Mouse (Mus musculus): ENCODE data around the gene Dnajc12. TPM values are rescaled to one million over a fixed set of nuclear protein-coding genes. Genes with fewer than 3 reads are reported as not detected.
"Not testable (repeated sequence)": the region's sequence is repeated elsewhere in the genome, so short reads cannot be mapped to it uniquely, and the experiment has no call there.

Dnajc12 gene
- polyA plus RNA-seq, 1 experiment, result 0.49 TPM

DNA sequence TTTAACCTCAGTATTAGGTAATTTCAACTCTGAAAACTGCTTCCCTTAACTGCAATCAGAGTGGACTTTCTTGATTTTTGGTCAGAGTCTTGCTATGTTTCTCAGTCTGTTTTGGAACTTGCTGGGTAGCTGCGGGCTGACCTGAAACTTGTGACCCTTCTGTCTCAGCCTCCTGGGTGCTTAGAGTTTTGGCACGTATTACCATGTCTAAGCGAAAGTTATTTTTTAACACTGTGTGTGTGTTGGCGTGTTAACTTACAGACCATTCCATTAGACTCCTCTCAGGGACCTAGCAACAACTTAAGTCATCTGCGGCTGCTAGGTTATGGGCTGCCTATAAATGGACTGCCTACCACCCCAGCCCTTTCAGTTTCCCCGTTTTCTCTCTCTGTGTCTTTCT is 14.9 kb upstream of the Dnajc12 start:
- Histone ChIP-seq H3K36me3 (ENCODE audit: control insufficient read depth, insufficient read depth, low read length) (no peaks in the 10 kb centered on the region), H3K4me1 (ENCODE audit: control insufficient read depth, insufficient read depth, insufficient read length) (no peaks in the 10 kb centered on the region), H3K27ac (ENCODE audit: insufficient read depth, low read length) (no peak overlapping the region), H3K4me3 (ENCODE audit: extremely low read depth, insufficient read depth, insufficient read length) (no peak overlapping the region), H3K27me3 (ENCODE audit: control insufficient read depth, insufficient read depth, low read length) (no peaks in the 10 kb centered on the region)
- TF ChIP-seq CTCF (IDR thresholded peaks at IDR 0.05; ENCODE audit: extremely low read depth, insufficient read depth, insufficient read length, insufficient replicate concordance) (no peak), POLR2A (IDR thresholded peaks at IDR 0.05; ENCODE audit: low read depth, low read length) (no peak)
- WGBS, result 83% methylated on average over 6 of the region's 6 CpGs
- DNase-seq (ENCODE audit: low read depth in 1 of 2, low spot score in 2 of 2), result no peak

DNA sequence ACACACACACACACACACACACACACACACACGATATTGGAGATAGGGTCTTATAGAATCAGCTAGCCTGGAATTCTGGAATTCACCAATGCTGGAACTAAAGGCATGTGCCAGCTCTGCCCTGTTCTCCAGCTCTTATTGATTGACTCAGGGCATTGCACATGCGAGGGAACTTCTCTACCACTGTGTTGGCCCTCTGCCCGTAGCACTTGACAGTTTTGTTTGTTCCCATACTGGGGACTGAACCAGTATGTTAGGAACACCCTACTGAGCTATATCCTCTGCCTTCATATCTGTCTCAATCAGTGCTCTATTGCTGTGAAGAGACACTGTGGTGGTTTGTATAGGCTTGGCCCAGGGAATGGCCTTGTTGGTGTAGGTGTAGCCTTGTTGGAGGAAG is 14.2 kb upstream of the Dnajc12 start:
- Histone ChIP-seq H3K27me3 (ENCODE audit: control insufficient read depth, insufficient read depth, low read length) (no peaks in the 10 kb centered on the region), H3K4me1 (ENCODE audit: control insufficient read depth, insufficient read depth, insufficient read length) (no peaks in the 10 kb centered on the region), H3K4me3 (ENCODE audit: extremely low read depth, insufficient read depth, insufficient read length) (no peak overlapping the region), H3K27ac (ENCODE audit: insufficient read depth, low read length) (no peak overlapping the region), H3K36me3 (ENCODE audit: control insufficient read depth, insufficient read depth, low read length) (no peaks in the 10 kb centered on the region)
- WGBS, result 85% methylated on average over 3 of the region's 3 CpGs
- DNase-seq (ENCODE audit: low read depth in 1 of 2, low spot score in 2 of 2), result no peak
- no peak for TF ChIP-seq POLR2A (IDR thresholded peaks at IDR 0.05; ENCODE audit: low read depth, low read length)
- TF ChIP-seq CTCF (IDR thresholded peaks at IDR 0.05; ENCODE audit: extremely low read depth, insufficient read depth, insufficient read length, insufficient replicate concordance), result no peak

DNA sequence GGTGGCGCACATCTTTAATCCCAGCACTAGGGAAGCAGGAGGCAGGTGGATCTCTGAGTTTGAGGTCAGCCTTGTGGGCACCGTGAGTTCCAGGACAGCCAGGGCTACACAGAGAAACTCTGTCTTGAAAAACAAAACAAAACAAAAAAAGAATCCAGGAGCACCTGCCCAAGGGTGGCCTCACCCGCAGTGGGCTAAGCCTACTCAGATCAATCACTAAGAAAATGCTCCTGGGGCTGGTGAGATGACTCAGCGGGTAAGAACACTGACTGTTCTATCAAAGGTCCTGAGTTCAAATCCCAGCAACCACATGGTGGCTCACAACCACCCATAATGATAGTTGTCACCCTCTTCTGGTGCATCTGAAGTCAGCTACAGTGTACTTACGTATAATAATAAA is 5.9 kb upstream of the Dnajc12 start:
- DNase-seq (ENCODE audit: low read depth in 1 of 2, low spot score in 2 of 2), result no peak
- Histone ChIP-seq H3K27me3 (ENCODE audit: control insufficient read depth, insufficient read depth, low read length) (no peaks in the 10 kb centered on the region), H3K36me3 (ENCODE audit: control insufficient read depth, insufficient read depth, low read length) (no peaks in the 10 kb centered on the region), H3K4me1 (ENCODE audit: control insufficient read depth, insufficient read depth, insufficient read length) (no peaks in the 10 kb centered on the region), H3K4me3 (ENCODE audit: extremely low read depth, insufficient read depth, insufficient read length) (no peak overlapping the region), H3K27ac (ENCODE audit: insufficient read depth, low read length) (no peak overlapping the region)
- TF ChIP-seq POLR2A (IDR thresholded peaks at IDR 0.05; ENCODE audit: low read depth, low read length) (no peak), CTCF (IDR thresholded peaks at IDR 0.05; ENCODE audit: extremely low read depth, insufficient read depth, insufficient read length, insufficient replicate concordance) (no peak)
- 87% methylated on average over 5 of the region's 5 CpGs for WGBS

DNA sequence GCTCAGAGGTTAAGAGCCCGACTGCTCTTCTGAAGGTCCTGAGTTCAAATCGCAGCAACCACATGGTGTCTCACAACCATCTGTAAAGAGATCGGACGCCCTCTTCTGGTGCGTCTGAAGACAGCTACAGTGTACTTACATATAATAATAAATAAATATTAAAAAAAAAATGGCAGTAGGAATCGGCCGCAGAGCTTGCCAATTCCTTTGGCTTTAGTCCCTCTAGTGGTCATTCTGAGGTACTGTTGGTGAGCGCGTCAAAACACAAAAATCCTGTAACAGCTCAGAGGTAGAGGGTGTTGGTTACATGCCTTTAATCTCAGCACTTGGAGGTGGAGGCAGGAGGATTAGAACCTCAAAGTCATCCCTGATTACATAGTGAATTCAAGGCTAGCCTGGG is 4.8 kb upstream of the Dnajc12 start:
- no peak for TF ChIP-seq POLR2A (IDR thresholded peaks at IDR 0.05; ENCODE audit: low read depth, low read length)
- TF ChIP-seq CTCF (IDR thresholded peaks at IDR 0.05; ENCODE audit: extremely low read depth, insufficient read depth, insufficient read length, insufficient replicate concordance), result peak; percentile 51; the same call in 1 of the 2 replicates
- DNase-seq (ENCODE audit: low read depth in 1 of 2, low spot score in 2 of 2), result peak; percentile 47 to 61
- 17% methylated on average over 9 of the region's 9 CpGs for WGBS

DNA sequence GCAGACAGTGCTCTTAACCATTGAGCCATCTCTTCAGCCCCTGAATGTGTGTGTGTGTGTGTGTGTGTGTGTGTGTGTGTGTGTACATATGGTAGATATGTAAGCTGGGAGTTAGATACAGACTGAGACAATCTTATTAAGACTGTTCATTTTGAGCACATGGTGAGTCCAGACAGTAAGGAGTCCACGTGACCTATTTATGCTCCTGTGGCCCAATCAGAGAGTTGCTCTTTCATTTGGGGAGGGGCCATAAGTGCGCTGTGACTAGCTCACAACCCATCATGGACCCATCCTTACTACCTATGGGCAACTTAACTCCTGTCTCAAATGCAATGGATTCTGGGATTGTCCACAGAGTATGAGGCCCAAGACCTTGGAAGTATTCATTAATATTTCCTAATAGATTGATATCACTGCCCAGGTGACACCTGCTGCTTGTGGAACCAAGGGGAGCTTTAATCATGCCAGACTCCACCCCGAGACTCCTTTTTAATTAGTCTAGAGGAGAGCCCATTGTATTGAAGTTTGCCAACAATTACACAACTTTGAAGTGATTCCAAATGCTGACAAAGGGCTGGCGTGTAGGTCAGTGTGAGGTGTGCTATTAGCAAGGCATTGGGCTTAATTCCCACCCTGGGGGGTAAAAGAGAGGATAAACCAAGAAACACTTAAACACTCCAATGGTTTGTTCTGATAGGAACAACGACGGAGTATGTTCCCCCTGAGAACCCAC is 3.1 kb upstream of the Dnajc12 start:
- TF ChIP-seq POLR2A (IDR thresholded peaks at IDR 0.05; ENCODE audit: low read depth, low read length) (no peak), CTCF (IDR thresholded peaks at IDR 0.05; ENCODE audit: extremely low read depth, insufficient read depth, insufficient read length, insufficient replicate concordance) (no peak)
- no peak for DNase-seq (ENCODE audit: low read depth in 1 of 2, low spot score in 2 of 2)
- no peak overlapping the region for H3K4me3 ChIP-seq (ENCODE audit: extremely low read depth, insufficient read depth, insufficient read length)

More for the DNA sequence above, 4.8 kb upstream of the Dnajc12 start:
- Histone ChIP-seq H3K36me3 (ENCODE audit: control insufficient read depth, insufficient read depth, low read length) (no peaks in the 10 kb centered on the region), H3K27me3 (ENCODE audit: control insufficient read depth, insufficient read depth, low read length) (no peaks in the 10 kb centered on the region), H3K4me1 (ENCODE audit: control insufficient read depth, insufficient read depth, insufficient read length) (no peaks in the 10 kb centered on the region), H3K4me3 (ENCODE audit: extremely low read depth, insufficient read depth, insufficient read length) (no peak overlapping the region), H3K27ac (ENCODE audit: insufficient read depth, low read length) (no peak overlapping the region)

DNA sequence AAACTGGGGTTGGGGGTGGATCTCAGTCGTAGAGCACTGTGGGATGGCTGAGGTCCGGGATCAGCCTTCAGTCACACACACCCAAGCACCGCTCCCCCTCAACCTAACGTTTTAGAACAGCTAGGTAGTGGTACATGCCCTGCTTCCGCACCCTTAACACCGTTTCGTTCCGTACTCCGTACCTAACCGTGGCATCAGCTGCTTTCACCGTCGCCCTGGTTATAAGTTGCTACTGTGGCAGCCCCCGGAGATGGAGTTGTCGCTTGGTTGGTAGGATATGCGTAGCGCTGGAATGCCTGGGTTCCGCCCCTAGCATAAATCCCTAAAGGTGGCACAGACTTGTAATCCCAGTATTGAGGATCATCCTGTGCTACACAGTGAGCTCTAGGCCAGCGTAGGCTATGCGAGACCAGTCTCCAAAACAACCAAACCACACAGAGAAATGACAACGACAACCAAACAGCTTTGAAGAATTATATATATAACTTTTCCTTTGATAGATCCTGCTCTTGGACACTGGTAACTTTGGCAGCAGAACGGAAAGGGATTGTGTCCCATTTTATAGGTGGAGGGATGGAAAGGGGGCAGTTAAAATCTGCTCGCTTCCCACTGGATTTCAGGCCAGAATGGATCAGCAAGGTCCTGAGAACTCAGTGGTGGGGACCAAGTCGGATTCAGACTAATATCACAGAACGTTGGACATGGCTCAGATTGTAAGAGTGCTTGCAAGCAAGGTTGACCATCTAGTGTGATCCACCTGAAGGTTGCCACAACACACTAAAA is 554 bp upstream of the Dnajc12 start, which contains the start of gene Sirt1:
Gene Sirt1, minus strand, starts transcription at position 207 of the 783 bp plus-strand sequence.
- H3K4me1 ChIP-seq (ENCODE audit: control insufficient read depth, insufficient read depth, insufficient read length), result 0 out of 2 replicates have a peak, but pooled peaks cover 2% of the 10 kb centered on the region
- peak in 1 of 2 experiments; percentile 12 for DNase-seq (ENCODE audit: low read depth in 1 of 2, low spot score in 2 of 2)
- no peaks in the 10 kb centered on the region for H3K36me3 ChIP-seq (ENCODE audit: control insufficient read depth, insufficient read depth, low read length)
- H3K27ac ChIP-seq (ENCODE audit: insufficient read depth, low read length), result peak within 1 kb of the TSS; percentile 35; the same call in 1 of the 2 replicates
- WGBS, result 6% methylated on average over 24 of the region's 24 CpGs
- peak within 1 kb of the TSS; percentile 63 for H3K4me3 ChIP-seq (ENCODE audit: extremely low read depth, insufficient read depth, insufficient read length)
- TF ChIP-seq CTCF (IDR thresholded peaks at IDR 0.05; ENCODE audit: extremely low read depth, insufficient read depth, insufficient read length, insufficient replicate concordance) (no peak), POLR2A (IDR thresholded peaks at IDR 0.05; ENCODE audit: low read depth, low read length) (no peak)
- H3K27me3 ChIP-seq (ENCODE audit: control insufficient read depth, insufficient read depth, low read length), result no peaks in the 10 kb centered on the region

More for the DNA sequence above, 3.1 kb upstream of the Dnajc12 start:
- H3K4me1 ChIP-seq (ENCODE audit: control insufficient read depth, insufficient read depth, insufficient read length), result no peaks in the 10 kb centered on the region
- no peaks in the 10 kb centered on the region for H3K27me3 ChIP-seq (ENCODE audit: control insufficient read depth, insufficient read depth, low read length)
- no peak overlapping the region for H3K27ac ChIP-seq (ENCODE audit: insufficient read depth, low read length)
- WGBS, result 87% methylated on average over 6 of the region's 6 CpGs
- H3K36me3 ChIP-seq (ENCODE audit: control insufficient read depth, insufficient read depth, low read length), result no peaks in the 10 kb centered on the region

DNA sequence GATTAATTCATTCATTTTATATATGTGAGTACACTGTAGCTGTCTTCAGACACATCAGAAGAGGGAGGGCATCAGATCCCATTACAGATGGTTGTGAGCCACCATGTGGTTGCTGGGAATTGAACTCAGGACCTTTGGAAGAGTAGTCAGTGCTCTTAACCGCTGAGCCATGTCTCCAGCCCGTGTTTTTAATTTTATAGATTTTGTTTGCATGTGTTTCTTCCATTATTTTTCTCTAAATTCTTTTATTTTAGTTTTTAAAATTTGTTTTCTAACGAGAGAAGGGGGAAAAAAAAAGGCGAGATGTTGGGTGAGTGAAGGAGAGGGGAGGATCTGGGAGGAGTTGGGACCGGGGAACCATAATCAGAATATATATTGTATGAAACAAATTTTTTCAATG is 3.7 kb downstream of the Dnajc12 start:
- not testable (repeated sequence) for H3K27me3 ChIP-seq (ENCODE audit: control insufficient read depth, insufficient read depth, low read length); DNase-seq (ENCODE audit: low read depth in 1 of 2, low spot score in 2 of 2); H3K4me1 ChIP-seq (ENCODE audit: control insufficient read depth, insufficient read depth, insufficient read length); H3K36me3 ChIP-seq (ENCODE audit: control insufficient read depth, insufficient read depth, low read length); H3K4me3 ChIP-seq (ENCODE audit: extremely low read depth, insufficient read depth, insufficient read length); H3K27ac ChIP-seq (ENCODE audit: insufficient read depth, low read length)
- 26% methylated on average over 5 of the region's 5 CpGs for WGBS
